Mouse (Mus musculus) heart, embryonic 14.5 days (tissue): Measurements from ENCODE around the gene Eif2ak3. TPM values are rescaled to one million over a fixed set of nuclear protein-coding genes. Genes with fewer than 3 reads are reported as not detected.

Experiments used
- ATAC-seq: fragments of 200-750 bp; cut with Nextera tagmentation; 2 replicates; pipeline ENCODE4 v1.8.0; 2017; ENCODE audit warnings: low read depth, moderate TSS enrichment; ENCODE audit not compliant: insufficient number of reproducible peaks, insufficient read depth, low FRiP score
- H3K27ac ChIP-seq, 2 experiments: fragments of 200-500 bp in 1 of 2; fragments of 300-500 bp in 1 of 2; sonication (generic) in 1 of 2; replicated peaks in 1 of 2; 2 replicates each; pipeline ENCODE4 v1.5.1; 2012 to 2014; ENCODE audit warnings: low read depth in 2 of 2, low read length in 2 of 2, control low read depth in 1 of 2, mild to moderate bottlenecking in 1 of 2, mixed read lengths in 1 of 2; ENCODE audit not compliant: control insufficient read depth in 1 of 2, insufficient read depth in 1 of 2
- H3K27me3 ChIP-seq: fragments of 300-500 bp; sonication (generic); 2 replicates; pipeline ENCODE4 v1.6.1; 2014; ENCODE audit warnings: mild to moderate bottlenecking, low read length, control low read depth; ENCODE audit not compliant: control insufficient read depth, insufficient read depth
- H3K36me3 ChIP-seq: fragments of 300-500 bp; sonication (generic); 2 replicates; pipeline ENCODE4 v1.6.1; 2014; ENCODE audit warnings: mild to moderate bottlenecking, control low read depth, low read length, mixed read lengths; ENCODE audit not compliant: control insufficient read depth, insufficient read depth
- H3K4me1 ChIP-seq, 2 experiments: fragments of 200-500 bp in 1 of 2; fragments of 300-500 bp in 1 of 2; sonication (generic) in 1 of 2; 2 replicates each; pipeline ENCODE4 v1.6.1; 2012 to 2014; ENCODE audit warnings: low read length in 2 of 2, control low read depth in 1 of 2, mixed read lengths in 1 of 2; ENCODE audit not compliant: control insufficient read depth in 2 of 2, insufficient read depth in 2 of 2
- H3K4me2 ChIP-seq: fragments of 300-500 bp; sonication (generic); 2 replicates; pipeline ENCODE4 v1.6.1; 2014; ENCODE audit warnings: mild to moderate bottlenecking, low read length
- H3K4me3 ChIP-seq, 2 experiments: fragments of 200-500 bp in 1 of 2; fragments of 300-500 bp in 1 of 2; sonication (generic) in 1 of 2; 2 replicates each; pipeline ENCODE4 v1.5.1; 2012 to 2014; ENCODE audit warnings: low read length in 2 of 2, mild to moderate bottlenecking in 2 of 2, control low read depth in 1 of 2, low read depth in 1 of 2, moderate library complexity in 1 of 2; ENCODE audit not compliant: control insufficient read depth in 1 of 2, insufficient read depth in 1 of 2
- H3K9ac ChIP-seq: fragments of 300-500 bp; sonication (generic); 2 replicates; pipeline ENCODE4 v1.6.1; 2014; ENCODE audit warnings: mild to moderate bottlenecking, low read length
- H3K9me3 ChIP-seq: fragments of 300-500 bp; sonication (generic); 2 replicates; pipeline ENCODE4 v1.6.1; 2016; ENCODE audit warnings: low read length, control low read depth; ENCODE audit not compliant: control insufficient read depth
- WGBS: fragments of 180-500 bp; shearing (Covaris S2); extraction: QIAGEN DNeasy Blood & Tissue Kit; methylation state at CpG from one replicate; pipeline ENCODE4 v1.1.7; 2014; 5-methylcytosine and 5-hydroxymethylcytosine counted together
- polyA plus RNA-seq: library from polyadenylated mRNA; unstranded; fragments of >200 nt; fragmentation: Nextera tagmentation; extraction: Ambion mirVana; gene quantifications from 2 replicates; pipeline ENCODE4 v1.2.1, GENCODE M21; 2014

Eif2ak3 gene
- polyA plus RNA-seq, 1 experiment from 2014 or later: 5.0 TPM

DNA sequence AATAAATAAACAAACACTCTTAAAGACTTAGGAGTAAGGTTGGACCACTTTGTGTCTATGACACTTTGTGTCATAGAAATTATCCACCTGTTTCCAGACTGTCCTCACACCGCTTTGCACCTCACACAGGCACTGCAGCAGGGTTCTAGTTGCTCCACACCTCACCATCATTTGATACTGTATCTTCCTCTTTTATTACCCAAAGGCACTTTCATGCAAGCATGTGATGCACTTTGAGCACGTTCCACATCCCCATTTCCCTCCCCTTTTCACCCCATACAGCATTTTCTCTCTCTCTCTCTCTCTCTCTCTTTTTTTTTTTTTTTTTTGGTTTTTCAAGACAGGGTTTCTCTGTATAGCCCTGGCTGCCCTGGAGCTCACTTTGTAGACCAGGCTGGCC lies 7.0 kb upstream of the Eif2ak3 start:
- Histone ChIP-seq H3K4me3 (no peak overlapping the region), H3K4me1 (no peaks in the 10 kb centered on the region), H3K27me3 (no peaks in the 10 kb centered on the region), H3K36me3 (no peaks in the 10 kb centered on the region), H3K4me2 (no peak overlapping the region), H3K27ac (no peak overlapping the region), H3K9ac (no peak overlapping the region), H3K9me3 (no peaks in the 10 kb centered on the region)
- no peak for ATAC-seq
- WGBS: 87% methylated on average over 2 of the region's 2 CpGs

DNA sequence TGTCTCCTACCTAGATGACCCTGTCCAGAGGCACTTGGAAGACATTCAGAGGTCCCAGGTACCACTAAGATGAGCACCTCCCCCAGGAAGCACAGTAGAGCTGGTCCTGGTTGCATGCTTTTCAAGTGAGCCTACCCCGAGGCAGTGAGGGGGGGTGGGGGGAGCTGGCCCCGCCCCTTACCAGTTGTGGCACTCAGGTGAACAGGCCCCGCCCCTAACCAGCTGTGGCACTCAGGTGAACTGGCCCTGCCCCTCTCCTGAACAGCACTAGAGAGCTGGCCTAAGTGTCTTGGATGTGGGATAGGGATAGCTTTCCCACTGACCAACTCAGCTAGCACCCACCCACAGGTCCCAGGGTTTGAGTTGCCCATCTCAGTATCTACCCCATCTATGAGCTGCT lies 5.8 kb upstream of the Eif2ak3 start:
- Histone ChIP-seq H3K4me1 (peaks cover 5 to 8% of the 10 kb centered on the region in 2 experiments; a peak in 1 of 4 replicates), H3K36me3 (no peaks in the 10 kb centered on the region), H3K9ac (no peak overlapping the region), H3K4me3 (no peak overlapping the region), H3K9me3 (no peaks in the 10 kb centered on the region), H3K4me2 (no peak overlapping the region), H3K27ac (no peak overlapping the region), H3K27me3 (no peaks in the 10 kb centered on the region)
- WGBS: 35% methylated on average over 3 of the region's 3 CpGs
- ATAC-seq: no peak

DNA sequence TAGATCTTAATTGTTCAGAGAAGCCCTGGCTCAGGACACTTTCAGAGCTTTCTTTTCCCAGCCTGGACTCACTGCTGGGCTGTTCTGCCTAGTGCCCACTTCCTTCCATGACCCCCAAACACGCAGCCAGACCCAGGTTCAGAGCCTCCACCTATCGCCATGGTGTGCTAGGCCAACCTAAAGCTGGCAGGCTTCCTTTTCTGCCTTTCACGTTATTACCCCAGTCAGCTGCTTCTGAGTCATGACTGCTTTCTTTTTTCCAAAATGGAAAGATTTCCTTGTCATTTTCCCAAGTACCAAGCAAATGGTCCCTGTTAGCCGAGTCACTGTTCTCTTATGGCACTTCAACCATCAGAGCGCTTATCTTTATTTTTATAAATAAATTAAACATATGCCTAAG lies 4.0 kb upstream of the Eif2ak3 start:
- no peak overlapping the region for H3K4me2 ChIP-seq
- H3K9ac ChIP-seq: no peak overlapping the region
- no peaks in the 10 kb centered on the region for H3K36me3 ChIP-seq
- peaks cover 5 to 10% of the 10 kb centered on the region in 2 experiments; a peak in 2 of 4 replicates for H3K4me1 ChIP-seq
- no peak overlapping the region for H3K27ac ChIP-seq
- H3K4me3 ChIP-seq: no peak overlapping the region
- H3K9me3 ChIP-seq: no peaks in the 10 kb centered on the region
- no peaks in the 10 kb centered on the region for H3K27me3 ChIP-seq
- ATAC-seq: no peak
- WGBS: 65% methylated on average over 5 of the region's 5 CpGs

GRCm38 (mm10) chr6:70842991-70843390 lies 1.3 kb upstream of the Eif2ak3 start:
- WGBS: 60% methylated on average over 5 of the region's 5 CpGs
- Histone ChIP-seq H3K36me3 (no peaks in the 10 kb centered on the region), H3K9ac (peak overlapping the region; percentile 74; the same call in 1 of the 2 replicates), H3K9me3 (no peaks in the 10 kb centered on the region), H3K4me1 (peaks cover 8 to 29% of the 10 kb centered on the region in 2 experiments; a peak in 3 of 4 replicates), H3K27me3 (no peaks in the 10 kb centered on the region), H3K4me2 (peak overlapping the region; percentile 76), H3K4me3 (no peak overlapping the region; a peak in 1 of 4 replicates), H3K27ac (peak overlapping the region; percentile 79 to 86; a peak in 3 of 4 replicates)
- no peak for ATAC-seq

DNA sequence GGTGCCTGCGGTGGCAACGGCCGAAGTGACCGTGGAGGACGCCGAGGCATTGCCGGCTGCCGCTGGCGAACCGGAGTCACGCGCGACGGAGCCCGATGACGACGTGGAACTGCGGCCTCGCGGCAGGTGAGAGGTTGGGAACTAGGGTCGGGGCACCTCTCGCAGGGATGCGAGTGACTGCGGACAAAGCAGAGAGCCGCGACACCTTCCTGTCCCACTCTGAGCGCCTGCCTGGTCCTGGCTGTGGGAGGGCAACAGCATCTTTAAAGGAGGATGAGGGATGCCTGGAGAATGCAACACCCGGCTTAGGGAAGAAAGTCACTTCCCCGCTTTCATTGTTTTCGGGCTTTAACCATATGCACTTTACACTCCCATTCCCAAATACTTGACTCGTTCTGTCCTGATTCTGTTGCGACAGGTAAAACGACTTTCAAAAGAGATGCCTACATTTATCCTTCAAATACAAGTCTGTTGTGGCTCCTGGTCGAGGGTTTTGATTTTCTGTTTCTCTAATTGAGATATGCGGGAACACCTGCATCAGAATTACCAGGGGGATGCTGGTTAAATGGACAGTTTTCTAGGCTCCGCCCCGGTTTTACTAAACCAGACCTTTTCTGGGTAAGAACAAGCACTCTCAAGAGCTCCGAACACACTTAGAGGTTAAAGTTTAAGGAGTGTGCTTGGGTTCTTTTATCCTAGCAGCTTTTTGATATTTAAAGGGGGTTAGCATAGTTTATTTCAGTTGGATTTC lies 756 bp downstream of the Eif2ak3 start:
- peak overlapping the region; percentile 86 for H3K4me2 ChIP-seq
- H3K9me3 ChIP-seq: no peaks in the 10 kb centered on the region
- peak overlapping the region; percentile 91 for H3K9ac ChIP-seq
- ATAC-seq: no peak
- peaks cover 8 to 29% of the 10 kb centered on the region in 2 experiments; a peak in 3 of 4 replicates for H3K4me1 ChIP-seq
- 2% methylated on average over 38 of the region's 38 CpGs for WGBS
- peak overlapping the region; percentile 77 to 88 for H3K27ac ChIP-seq
- no peaks in the 10 kb centered on the region for H3K36me3 ChIP-seq
- H3K4me3 ChIP-seq: peak overlapping the region; percentile 62 to 99
- no peaks in the 10 kb centered on the region for H3K27me3 ChIP-seq

DNA sequence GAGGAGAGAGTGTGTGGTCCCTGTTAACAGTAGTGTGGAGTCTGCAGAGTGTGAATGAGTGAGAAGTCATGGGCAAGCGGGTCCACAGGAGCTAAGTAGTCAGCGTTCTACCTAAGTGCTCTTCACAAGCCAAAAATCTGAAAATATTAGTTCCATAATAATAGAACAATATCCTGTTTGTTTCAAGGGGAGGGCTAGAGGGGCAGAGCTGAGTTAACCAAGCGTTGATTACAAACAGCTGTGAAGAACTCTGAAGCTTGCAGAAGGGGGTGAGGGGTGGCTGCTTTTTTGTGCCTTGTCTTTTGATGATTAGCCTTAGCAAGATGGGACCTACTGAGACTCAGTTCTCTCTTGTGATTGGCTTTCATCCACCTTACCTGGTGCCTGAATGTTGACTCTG lies 3.1 kb downstream of the Eif2ak3 start:
- Histone ChIP-seq H3K4me1 (peaks cover 8 to 29% of the 10 kb centered on the region in 2 experiments; a peak in 3 of 4 replicates), H3K36me3 (no peaks in the 10 kb centered on the region; the same call in 1 of the 2 replicates), H3K9me3 (no peaks in the 10 kb centered on the region), H3K27me3 (no peaks in the 10 kb centered on the region), H3K4me3 (no peak overlapping the region), H3K4me2 (no peak overlapping the region), H3K27ac (no peak overlapping the region), H3K9ac (0 out of 2 replicates have a peak overlapping the region, but pooled peaks have one; percentile 11)
- 55% methylated on average over 3 of the region's 3 CpGs for WGBS
- ATAC-seq: no peak

DNA sequence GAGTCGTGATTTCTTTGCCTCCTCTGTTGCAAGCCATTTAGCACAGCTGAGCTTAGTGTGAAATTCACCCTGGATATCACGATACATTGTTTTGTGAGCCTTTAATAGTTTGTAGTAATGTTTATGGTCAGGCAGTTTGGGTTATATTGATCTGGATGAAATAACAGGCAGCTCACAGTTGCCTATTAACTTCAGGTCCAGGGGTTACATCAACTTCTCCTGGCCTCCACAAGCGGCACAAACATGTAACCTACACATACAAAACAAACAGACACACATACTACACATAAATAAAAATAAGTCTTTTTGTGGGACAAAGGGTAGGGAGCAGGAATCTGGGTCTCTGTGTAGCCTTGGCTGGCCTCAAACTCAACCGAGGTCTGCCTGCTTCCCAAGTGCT lies 9.1 kb downstream of the Eif2ak3 start:
- Histone ChIP-seq H3K27me3 (no peaks in the 10 kb centered on the region), H3K4me2 (no peak overlapping the region), H3K4me1 (peaks cover 0 to 6% of the 10 kb centered on the region in 2 experiments; a peak in 1 of 4 replicates), H3K4me3 (no peak overlapping the region), H3K36me3 (peaks cover 3% of the 10 kb centered on the region), H3K9me3 (no peaks in the 10 kb centered on the region), H3K27ac (no peak overlapping the region), H3K9ac (no peak overlapping the region)
- WGBS: 74% methylated on average over 4 of the region's 4 CpGs
- no peak for ATAC-seq
